Mouse (Mus musculus): ENCODE measurements at regions not wholly inside any gene's neighbourhood (a gene's known extent, or its start where the extent isn't known, plus 50 kb on each side); places are given as distances from the start of the nearest gene placed in this dataset.

DNA sequence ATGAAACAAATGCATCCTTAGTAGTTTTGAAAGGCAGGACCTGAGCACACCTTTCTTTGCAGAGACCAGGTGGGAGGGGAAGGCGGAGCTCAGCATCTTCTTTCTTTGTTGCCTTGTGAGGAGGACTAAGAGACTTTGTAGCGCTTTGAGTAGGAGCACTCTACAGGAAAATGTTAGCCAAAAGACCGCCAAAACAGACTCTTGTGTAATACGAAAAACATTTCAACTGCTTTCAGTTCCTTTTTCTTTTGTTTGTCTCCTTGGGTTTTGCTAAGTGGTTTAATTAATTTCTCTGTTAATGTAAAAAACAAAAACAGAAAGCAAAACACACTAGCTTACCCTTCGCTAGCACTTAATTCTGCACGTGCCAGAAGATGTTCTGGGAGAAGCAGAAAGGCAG is 83.6 kb upstream of the Cacna2d3 start:
- TF ChIP-seq CTCF (IDR thresholded peaks at IDR 0.05; ENCODE audit: low read depth) (no peak), EP300 (IDR thresholded peaks at IDR 0.05; ENCODE audit: low read depth) (no peak)
